Mouse (Mus musculus) CD8-positive naive resting alpha-beta T cell, adult 2 months (primary cell): ENCODE measurements around the gene Ccnk.

Experiments used
- DNase-seq, 2 experiments: peaks; one replicate each; pipeline ENCODE4 v3.0.0; 2022; ENCODE audit warnings: low read depth in 2 of 2, low spot score in 2 of 2

Ccnk gene

DNA sequence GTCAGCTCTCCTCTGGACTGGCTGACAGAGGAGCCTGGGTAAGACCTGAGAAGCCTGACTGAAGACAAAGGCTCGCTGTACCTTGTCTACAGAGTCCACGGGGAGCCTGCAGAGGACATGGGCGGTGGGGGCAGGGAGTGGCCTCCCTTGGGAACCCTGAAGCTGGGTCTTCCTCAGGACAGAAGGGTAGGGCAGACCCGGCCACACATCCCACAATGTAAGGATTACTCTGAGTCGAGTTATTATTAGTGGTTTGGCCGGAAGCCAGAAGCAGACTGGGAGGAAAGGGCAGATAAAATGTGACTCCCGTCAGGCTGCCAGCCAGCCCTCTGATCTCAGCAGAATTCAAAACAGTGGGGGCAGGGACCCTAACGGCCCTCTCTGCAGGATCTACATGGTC is 65.4 kb downstream of the Ccnk start:
- DNase-seq = no peak

DNA sequence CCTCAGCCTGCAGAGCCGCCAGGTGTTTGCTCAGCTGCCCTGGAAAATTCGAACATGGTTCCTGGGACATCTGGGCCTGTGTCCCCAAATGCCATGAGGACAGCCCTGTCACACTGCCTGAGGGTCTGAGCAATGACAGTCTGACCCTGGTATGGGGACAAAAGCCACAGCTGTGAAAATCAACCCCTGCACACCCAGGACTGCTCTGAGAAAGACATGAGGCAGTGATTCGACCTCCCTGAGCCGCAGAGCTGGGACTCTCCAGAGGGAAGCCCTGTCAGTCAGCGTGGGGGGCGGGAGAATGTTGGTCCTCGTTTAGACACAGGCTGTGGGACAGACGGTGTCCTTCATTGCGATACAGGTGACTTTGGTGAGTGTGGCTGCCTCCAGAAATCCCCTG is 66.2 kb downstream of the Ccnk start:
- no peak for DNase-seq

DNA sequence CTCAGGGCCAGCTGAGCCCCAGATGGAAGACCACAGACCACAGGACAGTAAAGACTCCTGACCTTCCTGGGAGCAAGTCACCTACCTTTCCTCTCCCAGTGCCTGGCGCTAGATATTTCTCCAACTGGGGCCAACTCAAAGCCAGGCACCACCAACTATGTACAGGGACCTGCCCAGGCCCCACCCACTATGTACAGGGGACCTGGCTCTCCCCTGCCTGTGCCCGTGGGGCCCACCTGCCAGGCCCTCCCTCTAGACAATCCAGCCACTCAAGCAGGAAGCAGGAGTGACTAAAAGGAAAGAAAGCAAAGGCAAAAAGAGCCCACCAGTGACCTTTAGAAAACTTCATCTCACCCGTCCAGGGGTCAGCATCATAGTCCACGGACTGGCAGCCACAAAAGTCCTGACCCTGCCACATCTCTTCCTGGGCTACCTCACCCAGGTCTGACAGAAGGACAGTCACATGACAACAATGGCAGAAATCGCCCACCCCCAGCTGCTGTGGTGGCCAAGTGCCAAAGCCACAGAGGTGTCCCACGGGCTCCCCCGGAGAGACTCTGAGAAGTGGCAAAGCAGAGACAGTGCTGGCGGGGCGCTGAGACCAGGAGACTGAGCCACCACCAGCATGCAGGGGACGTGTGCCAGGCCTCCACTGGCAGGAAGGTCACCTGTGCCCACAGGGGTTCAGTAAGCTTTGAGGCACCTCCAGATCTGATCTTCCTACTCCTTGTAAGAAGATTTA is 67.6 kb downstream of the Ccnk start:
- no peak for DNase-seq

DNA sequence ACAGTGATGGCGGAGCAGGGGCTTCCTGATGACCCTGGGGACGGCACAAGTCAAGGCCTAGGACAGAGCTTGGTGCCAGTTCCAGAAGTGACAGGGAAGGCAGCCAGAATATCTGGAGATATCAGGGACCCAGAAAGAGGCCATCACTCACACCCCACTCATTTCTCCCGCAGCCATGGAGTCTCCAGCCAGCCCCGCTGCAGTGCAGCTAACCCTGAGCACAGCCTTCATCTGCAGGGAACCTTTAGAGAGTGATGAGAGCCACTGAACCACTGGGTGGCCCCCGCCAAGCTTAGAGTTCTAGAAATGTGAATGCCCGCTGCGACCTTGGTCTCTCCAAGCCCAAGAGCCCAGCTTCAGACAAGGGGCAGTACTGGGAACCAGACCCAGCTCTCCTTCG is 69.6 kb downstream of the Ccnk start:
- no peak for DNase-seq

DNA sequence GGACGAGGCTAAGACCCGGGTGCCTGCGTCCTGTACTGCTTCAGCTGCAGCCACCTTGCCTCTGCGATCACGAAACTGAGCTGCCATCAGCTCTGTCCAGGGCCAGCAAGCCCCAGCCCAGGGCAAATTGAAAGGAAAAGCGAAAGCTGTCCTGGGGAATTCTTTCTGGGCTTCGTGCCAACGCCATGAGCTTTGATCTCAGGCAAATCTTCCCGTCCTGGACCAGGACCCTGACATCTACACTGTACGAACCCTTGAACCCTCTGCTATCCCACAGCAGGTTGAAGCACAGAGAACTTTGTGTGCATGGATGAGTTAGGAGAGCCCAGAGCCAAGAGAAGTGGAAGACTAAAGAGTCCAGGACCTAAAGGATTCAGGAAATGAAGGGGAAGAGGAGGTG is 70.1 kb downstream of the Ccnk start:
- no peak for DNase-seq

DNA sequence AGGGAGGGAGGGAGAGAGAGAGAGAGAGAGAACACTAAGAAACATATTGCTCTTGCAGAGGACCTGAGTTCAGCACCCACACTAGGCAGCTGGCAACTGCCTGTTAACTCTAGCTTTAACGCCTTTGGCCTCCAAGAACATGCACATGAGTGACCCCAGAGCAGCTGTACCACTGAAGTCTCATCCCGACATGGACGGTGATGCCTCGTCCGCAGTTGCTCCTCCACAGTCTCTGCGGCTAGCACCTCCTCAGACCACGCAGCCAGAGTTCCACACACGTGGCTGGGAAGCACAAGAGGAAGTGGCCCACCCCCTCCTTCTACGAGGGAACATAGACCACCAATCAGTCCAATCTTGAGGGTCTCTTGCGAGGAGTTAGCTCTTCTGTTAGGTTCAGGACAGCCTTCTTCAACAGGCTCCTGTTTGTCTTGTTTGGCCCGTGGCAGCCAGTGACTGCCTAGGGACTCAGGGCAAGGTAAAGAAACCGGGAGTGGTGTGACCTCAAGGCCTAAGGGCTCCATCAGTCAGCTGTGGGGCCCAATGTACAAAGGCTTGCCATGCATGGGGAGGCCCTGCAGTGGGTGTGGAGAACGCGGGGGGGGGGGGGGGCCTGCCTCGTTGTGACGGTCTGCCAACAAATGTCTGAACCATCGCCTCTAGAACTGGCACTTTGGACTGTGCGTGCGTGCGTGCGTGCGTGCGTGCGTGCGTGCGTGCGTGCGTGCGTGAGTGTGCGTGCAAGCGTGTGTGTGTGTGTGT is 71.8 kb downstream of the Ccnk start:
- no peak for DNase-seq

DNA sequence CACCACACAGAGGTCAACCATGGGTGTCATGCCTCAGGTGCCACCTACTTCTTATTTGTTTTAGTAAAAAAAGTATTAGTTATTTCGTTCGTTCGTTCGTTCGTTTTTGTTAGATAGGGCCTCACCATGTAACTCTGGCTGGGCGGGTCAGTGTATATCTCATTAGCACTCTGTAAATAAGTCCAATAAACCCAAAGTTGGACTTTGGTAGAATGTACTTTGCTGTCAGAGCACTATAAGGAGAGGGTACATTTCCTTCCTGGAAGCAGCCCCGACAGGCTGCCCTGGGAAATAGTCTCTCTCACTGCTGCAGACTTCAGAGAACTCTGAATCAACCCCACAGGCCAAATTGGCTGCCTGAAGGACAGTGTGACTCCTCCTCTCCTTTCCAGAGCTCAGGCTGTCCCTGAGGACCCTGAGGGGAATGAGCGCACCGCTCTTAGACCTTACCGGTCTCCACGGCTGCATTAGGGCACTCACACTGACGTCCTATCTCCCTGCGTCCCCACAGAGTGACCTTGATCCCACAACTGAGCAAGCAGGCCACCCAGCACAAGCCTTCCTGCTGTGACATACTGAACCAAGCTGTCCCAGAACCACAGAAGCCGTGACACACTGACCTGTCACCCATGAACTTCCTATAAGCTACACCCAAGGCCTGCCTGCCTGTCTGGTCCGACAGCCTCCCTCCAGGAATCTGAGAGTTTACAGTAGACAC is 72.6 kb downstream of the Ccnk start:
- DNase-seq = no peak
